Mouse (Mus musculus) frontal cortex, postnatal 10 days (tissue): ENCODE results near the gene Sbno2.

Experiments
- DNase-seq, 2 experiments: peaks; one replicate each; pipeline ENCODE4 v3.0.0; 2022; ENCODE audit warnings: low spot score in 2 of 2, mixed read lengths in 1 of 2

Sbno2 gene

DNA sequence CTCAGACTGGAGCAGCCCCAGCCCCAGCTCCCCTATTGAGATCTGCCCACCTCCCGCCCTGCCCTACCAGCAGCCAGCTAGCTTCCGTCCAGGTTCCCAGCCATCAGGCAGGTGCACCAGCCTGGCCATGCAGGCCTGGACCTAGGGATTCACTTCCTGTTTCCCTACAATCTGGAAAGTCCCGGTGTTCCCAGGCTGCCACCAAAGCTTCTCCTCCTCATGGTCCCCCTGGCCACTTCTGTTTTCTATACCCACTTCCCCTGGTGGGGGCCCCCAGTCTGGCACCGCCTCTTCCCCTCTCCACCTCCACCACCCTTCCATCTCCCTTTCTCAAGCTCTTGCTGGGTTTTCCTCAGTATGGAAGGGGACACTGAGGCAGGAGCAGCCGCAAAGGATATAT, at the start of gene Sbno2:
TSS of gene Sbno2 (minus strand) at position 112 of the 400 bp plus-strand sequence.
- DNase-seq: no peak

DNA sequence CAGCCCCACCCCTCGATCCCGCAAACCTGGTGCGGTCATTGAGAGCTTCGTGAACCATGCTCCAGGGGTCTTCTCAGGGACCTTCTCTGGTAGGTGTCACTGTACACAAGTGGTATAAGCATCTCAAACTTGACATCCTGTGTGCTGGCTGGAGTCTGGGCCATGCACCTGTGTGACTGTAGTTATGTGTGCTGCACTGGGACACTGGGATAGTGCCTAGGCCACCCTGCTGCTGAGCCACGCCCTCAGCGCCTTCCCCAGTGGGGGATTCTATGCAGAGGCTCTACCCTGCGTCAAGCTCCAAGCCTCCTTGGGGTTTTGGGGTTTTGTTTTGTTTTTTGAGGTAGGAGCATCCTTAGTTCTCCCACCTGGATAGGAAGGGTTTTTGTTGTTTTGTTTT, 49.0 kb upstream of the Sbno2 start:
- no peak for DNase-seq

DNA sequence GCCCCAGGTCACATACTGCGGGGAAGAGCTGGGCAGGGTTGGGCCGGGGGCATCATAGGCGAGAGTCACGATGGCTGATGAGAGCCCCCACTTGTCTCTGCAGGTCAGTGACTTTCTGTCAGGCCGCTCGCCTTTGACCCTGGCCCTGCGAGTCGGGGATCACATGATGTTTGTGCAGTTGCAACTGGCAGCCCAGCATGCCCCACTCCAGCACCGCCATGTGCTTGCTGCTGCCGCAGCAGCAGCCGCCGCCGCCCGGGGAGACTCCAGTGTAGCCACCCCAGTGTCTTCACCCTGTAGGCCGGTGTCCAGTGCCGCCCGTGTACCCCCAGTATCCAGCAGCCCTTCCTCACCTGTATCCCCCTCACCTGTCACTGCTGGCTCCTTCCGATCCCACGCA, 48.3 kb upstream of the Sbno2 start:
- DNase-seq: no peak

DNA sequence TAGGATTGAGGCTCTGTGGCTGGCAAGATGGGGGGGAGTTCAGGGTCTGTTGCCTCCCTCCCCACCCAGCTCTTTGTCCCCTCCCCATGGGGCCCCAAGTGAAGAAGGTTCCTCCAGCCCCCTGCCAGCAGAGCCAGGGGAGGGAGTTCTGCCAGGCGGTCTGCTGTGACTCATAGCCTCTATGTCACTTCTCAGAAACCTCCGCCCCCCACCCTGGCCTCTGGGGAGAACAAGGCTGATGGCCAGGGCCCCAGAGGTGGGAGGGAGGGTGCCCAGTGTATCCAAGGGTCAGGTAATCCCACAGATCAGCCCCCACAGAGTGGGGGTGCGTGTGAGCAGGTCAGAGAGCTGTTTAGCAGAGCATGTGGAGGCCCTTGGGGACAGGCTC, 47.5 kb upstream of the Sbno2 start:
- no peak for DNase-seq

DNA sequence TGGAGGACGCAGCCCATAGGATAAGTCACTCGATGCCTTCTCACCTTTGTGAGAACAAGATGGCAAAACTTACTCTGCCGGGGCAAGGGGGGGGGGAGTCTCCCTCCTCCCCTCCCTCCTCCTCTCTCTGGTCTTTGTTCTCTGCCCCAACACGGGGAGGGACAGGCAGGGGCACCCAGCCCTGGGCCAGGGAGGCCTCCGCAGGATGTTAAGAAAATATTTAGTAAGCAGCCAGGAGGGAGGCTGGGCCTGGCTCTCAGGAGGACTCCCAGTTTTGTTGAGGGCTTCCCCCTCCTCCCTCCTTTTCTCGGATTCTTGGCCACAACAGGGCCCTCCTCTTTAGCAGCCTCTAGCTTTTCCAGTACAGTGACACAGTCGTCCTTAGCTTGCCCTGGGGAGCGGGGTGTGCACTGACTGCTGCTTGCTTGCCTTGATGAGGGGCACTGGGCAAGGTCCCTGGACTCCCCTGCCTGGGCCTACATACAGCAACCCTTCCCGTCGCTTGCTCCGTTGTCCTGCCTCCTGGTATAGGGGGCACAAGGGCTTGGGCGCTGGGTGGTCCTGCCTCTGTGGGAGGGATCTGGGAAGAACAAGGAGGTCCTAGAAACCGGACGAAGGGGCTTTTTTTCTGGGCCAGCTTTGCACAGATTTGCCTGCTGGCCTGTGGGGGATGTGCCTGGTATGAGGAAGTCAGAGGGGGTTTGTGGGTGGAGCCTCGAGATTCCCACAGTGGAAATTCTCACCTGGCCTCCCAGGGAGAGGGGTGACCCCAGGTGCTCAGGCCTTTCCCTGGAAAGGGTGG, 46.9 kb upstream of the Sbno2 start:
- no peak for DNase-seq

- no peak for DNase-seq
Measured at GRCm38 (mm10) chr10:80151211-80152034, 46.1 kb upstream of the Sbno2 start.

DNA sequence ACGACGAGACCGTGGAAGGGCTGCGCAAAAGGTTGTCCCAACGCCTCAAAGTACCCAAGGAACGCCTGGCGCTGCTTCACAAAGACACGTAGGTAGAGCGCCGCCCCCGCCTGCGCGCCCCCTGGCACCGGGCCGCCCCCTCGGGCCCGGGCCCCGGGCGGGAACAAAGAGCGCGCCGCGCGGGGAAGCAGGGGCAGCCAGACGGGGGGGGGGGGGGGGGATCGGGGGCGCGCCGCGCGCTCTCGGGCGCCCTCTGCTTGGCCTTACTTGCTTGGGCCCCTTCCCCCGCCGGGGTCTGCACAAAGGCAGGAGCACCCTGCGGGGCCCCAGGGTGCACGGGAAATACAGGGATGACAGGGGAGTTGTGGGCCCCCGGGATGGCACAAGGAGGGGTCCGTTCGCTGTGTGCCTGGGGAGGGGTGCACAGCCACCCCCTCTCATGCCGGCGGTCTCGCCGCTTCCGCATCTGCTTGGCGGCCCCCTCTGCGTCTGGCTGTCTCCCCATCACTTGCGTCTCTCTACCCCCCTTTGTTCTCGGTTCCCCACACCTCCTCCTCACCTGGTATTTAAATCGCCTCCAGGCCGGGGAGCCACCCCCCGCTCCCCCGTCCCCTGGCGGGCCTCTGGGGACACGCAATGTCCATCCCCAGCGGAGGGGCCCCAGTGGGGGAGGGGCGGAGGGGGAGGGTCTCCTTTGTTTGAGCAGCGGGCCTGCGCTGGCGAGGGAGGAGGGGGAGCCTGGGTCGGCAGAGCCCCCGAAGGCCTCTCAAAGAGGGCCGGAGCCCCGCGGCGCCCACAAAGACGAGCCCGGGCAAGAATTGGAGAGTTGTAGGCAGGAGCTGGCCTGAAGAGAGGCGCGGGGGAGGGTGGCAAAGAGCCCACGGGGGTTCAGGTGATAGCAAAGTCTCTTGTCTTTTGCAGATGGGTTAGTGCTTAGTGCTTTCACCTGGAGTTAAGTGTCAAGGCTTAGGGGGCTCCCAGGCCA, 45.1 kb upstream of the Sbno2 start:
- DNase-seq: peak in 1 of 2 experiments; percentile 71

DNA sequence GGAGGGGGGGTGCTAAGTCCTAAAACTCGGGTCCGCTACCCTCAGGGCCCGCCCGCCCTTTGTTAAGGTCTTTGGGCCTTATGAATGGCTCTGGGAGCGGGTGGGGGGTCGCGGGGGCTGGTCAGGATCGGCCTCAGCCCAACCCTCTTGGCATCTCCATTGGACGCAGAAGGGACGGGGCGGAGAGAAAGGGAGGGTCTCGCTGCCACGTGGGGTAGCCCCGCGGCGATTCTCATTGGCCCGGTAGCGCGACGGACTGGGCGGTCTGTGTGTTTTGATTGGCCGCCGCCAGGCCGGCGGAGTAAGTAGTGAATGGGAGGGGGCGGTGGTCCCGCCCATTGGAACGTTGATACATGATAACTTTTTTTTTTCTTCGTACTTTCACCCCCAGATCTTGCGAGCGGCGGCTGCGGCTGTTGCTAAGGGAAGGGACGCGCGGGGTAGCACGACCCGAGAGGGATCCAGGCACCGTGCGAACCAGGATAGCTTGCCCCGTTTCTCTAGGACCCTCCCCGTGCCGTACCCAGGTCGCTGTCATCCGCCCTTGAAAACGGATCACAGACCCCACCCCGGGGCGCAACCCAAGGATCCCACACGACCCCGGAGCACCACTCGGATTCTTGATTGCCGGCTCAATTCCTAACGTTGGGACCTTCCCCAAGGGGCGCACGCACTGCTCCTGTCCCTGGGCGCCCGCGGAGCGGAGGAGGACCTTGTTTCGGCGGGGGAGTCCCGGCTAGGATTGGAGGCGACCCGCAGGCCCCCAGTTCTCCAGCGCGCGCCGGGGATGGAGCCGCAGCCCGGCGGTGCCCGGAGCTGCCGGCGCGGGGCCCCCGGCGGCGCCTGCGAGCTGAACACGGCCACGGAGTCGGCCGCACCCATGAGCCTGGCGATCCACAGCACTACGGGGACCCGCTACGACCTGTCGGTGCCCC, 44.2 kb upstream of the Sbno2 start:
- DNase-seq: peak; percentile 98 to 99

DNA sequence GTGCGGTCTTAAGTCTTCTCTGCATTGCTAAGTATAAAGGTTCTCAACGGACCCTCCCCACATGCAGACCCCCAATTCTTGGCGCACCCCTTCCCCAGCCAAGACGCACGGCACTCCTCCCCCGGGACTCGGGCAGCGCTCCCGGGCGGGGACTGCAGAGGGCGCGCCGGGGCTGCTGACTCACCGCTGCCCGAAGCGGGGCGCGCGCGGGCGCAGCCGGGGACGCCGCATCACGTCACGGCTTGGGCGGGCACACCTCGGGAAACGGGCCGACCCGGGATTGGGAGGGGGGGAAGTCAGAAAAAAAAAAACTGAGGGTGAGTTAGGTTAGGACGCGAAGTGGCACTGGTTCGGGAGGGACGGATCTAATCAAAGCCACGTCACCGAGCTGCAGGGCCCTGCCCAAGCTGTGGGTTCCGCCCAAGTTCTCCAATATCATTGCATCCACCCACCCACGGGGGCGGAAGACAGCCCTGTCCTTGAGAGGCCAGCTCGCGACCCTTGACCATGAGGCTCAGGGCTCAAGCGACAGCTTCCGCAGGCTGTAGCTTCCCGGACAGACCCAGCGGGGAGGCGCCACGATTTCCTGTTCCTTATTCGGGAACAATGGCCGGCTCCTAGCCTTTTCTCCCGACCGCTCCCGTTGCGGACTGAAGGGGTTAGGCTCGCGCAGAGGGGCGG, 43.4 kb upstream of the Sbno2 start:
- peak; percentile 92 to 95 for DNase-seq

- peak in 1 of 2 experiments; percentile 76 for DNase-seq
Measured at GRCm38 (mm10) chr10:80147719-80148601, 42.6 kb upstream of the Sbno2 start, which contains the start of gene Midn. Midn (plus strand) TSS chr10:80148272.

DNA sequence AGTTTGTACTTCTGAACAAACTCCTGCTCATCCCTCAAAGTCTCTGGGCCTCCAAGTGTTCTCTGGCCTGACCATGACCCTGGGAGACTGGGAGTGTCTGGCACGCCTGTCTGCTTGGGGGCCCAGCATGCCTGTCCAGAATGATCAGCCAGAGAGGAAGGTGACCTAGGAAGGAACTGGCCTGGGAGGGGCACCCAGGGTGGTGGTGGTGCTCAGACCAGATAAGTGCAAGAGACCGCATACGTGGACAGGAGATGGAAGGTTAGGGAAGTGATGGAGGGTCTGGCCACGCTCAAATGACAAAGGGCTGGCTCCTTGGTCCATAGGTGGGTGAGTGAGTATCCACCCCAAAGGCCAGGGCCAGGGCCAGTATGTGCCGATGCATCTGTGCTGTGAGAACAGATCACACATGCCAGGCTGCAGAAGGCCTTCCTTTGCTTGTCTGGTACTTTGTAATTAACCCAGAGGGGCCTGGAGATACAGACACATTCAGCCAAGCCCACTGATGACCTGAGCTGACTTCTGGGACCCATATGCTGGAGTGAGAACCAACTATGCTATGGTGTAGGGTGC, 41.9 kb upstream of the Sbno2 start:
- no peak for DNase-seq

DNA sequence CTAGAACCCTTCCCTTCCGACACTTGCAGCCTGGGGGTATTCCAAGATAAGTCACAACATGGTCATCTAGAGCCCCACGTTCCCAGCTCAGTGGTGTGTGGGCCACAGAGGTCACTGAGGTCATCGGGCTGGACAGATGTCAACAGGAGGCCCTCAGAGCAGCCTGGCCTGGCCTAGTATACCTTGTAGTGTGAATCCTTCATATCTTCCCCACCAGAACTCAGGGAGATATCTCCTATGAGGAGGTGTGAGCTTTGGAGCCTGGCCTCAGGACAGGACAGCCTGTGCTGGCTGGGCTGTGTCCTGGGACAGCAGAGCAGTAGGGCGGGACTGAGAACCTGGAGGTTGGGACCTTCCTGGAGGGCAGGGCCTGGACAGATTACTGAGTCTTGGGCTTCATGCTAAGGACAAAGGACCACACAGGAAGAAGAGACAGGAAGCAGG, 41.2 kb upstream of the Sbno2 start:
- DNase-seq: no peak

- no peak for DNase-seq
Measured at GRCm38 (mm10) chr10:80145896-80146295, 40.5 kb upstream of the Sbno2 start.

- peak in 1 of 2 experiments; percentile 74 for DNase-seq
Measured at GRCm38 (mm10) chr10:80144864-80145838, 39.8 kb upstream of the Sbno2 start.

DNA sequence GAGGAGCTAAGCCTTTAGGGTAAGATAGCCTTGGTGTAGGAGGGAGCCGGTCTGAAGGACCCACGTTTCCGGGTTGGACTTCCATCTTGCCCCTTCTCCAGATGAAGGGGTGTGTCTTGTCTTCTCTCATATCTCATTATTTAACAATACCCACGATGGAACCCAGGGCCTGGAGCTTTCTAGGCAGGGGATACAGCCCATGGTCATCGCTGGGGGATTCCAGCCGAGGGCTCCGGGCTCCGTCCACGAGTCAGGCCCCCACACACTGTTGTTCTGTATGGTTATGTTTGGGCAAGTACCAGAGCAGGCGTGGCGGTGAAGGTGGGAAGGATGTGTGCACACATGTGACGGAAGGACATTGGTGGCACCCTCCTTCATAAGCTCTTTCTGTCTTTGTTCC, 38.8 kb upstream of the Sbno2 start:
- DNase-seq: no peak

DNA sequence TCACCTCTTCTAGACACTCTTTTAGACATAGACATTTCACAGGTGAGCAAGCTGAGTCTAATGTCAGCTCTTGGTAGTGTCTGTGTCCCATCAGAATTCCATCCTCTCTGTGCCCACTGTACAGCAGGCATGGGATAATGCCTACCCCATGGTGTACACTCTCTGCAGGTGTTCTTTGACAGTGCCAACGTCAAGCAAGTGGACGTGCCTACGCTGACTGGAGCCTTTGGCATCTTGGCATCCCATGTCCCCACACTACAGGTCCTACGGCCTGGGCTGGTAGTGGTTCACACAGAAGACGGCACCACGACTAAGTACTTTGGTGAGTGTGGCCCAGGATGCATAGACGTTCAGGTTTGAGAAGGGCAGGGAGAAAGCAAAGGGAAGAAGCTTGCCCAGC, 38.3 kb upstream of the Sbno2 start:
- DNase-seq: no peak

DNA sequence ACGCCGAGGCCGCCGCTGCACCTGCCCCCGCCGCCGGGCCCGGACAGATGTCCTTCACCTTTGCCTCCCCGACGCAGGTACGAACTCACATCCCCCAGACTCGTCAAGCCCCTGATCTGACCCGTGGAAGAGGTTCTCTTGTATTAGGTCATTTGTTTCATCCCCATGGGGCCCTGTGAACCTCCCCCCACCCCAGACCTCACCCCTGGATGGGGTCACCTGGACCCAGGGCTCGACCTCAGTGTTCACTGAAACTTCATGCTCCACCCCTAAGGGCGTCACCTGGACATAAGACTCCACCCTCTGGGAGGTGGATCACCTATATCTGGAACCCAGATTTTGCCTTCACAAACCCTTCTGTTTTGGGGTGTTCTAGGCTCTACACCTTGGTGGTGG, 37.2 kb upstream of the Sbno2 start:
- DNase-seq: no peak
